Mouse (Mus musculus): ENCODE measurements around the gene Triobp.

GRCm38 (mm10) chr15:79041585-79041984 lies 94.1 kb downstream of the Triobp start, which contains the start of gene Galr3:
- no peak for TF ChIP-seq EP300 (optimal IDR thresholded peaks at IDR 0.05)
- TF ChIP-seq CTCF (IDR thresholded peaks at IDR 0.05; ENCODE audit: low read depth), result no peak
